Mouse (Mus musculus): ENCODE data around the gene Cdadc1.
A peak's percentile ranks its signal among the peaks of the same experiment; 100 is the strongest.

DNA sequence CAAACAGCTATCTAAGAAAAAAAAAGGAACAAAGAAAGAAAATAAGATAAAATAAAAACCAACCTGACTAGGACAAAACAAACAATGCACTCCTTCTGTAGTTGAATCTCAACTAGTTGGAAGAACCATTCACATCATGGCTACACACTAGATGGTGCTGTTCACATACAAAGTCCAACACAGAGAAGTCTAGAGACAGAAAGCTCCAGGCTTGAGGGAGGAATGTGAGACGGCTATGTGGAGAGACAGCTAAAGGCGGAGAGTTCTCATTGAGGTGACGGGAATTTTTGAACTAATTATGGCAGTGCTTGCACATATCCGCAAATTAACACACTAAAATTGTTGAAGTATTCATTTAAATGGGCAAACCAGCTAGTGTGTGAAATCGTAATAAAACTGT is 43.7 kb downstream of the Cdadc1 start:
- TF ChIP-seq CTCF (IDR thresholded peaks at IDR 0.05; ENCODE audit: extremely low read depth, insufficient read depth, low read length): 0 out of 2 replicates have a peak, but pooled peaks have one; percentile 1
- TF ChIP-seq POLR2A (IDR thresholded peaks at IDR 0.05; ENCODE audit: extremely low read depth, insufficient read depth, low read length): no peak
